Mouse (Mus musculus): ENCODE measurements around the gene Cyb5b. TPM values are rescaled to one million over a fixed set of nuclear protein-coding genes. Genes with fewer than 3 reads are reported as not detected.

The Cyb5b gene
- polyA plus RNA-seq, 1 experiment from 2014 or later: 144 TPM

DNA sequence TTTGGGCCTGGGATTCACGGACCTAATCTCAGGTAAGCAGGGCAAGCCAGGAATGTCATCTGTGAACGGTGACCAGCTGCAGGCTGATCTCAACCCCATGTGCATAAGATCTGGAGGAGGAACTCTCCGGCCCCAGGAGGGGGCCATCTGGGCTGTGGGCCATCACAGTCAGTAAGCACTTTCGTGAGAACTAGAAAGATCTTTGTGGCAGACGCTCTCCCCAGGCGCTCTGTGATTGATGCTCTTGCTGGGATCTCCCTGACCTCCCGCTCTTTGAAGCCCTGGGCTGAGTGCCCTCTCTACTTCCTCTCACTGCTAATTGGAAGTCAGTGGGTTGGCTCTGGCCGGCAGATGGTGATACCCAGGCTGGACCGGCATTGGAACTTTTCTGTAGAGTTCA lies 75.7 kb downstream of the Cyb5b start:
- no peaks in the 10 kb centered on the region for H3K27me3 ChIP-seq (replicated peaks)
- H3K4me2 ChIP-seq (replicated peaks): no peak overlapping the region
- H3K36me3 ChIP-seq: no peaks in the 10 kb centered on the region
- WGBS: 44% methylated on average over 9 of the region's 9 CpGs
- no peak overlapping the region for H3K27ac ChIP-seq
- ATAC-seq: no peak
- no peak overlapping the region for H3K9ac ChIP-seq
- 0 out of 2 replicates have a peak, but pooled peaks cover 4% of the 10 kb centered on the region for H3K4me1 ChIP-seq (replicated peaks)
- no peak overlapping the region for H3K4me3 ChIP-seq (replicated peaks)
- H3K9me3 ChIP-seq: no peaks in the 10 kb centered on the region

- 48% methylated on average over 11 of the region's 11 CpGs for WGBS
- H3K4me2 ChIP-seq (replicated peaks): no peak overlapping the region
- no peak for ATAC-seq
Measured at GRCm38 (mm10) chr8:107227011-107227626, 76.7 kb downstream of the Cyb5b start.

DNA sequence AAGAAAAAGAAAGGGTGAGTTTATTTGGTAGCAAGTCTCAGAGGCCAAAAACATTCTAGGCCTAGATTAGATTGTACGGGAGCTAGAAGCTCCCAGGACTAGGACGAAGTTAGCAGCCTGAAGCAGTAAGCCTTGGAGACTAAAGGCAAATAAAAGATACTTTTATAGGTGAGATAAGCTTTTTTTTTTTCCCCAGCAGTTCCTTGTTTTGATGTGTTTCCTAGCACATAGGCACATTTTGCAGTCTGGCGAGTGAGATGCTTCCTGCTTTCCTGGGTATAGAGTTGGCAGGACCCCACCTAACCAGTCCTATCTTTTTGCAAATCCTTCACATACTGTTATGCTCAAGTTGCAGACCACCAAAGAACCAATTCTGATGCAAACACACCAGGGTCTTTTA lies 82.8 kb downstream of the Cyb5b start:
- H3K9ac ChIP-seq: no peak overlapping the region
- H3K4me1 ChIP-seq (replicated peaks): no peaks in the 10 kb centered on the region
- H3K4me3 ChIP-seq (replicated peaks): no peak overlapping the region
- ATAC-seq: no peak
- H3K36me3 ChIP-seq: no peaks in the 10 kb centered on the region
- H3K27me3 ChIP-seq (replicated peaks): no peaks in the 10 kb centered on the region
- WGBS: 80% methylated on average over 3 of the region's 3 CpGs
- no peak overlapping the region for H3K27ac ChIP-seq
- H3K4me2 ChIP-seq (replicated peaks): no peak overlapping the region
- H3K9me3 ChIP-seq: no peaks in the 10 kb centered on the region

More at GRCm38 (mm10) chr8:107227011-107227626, 76.7 kb downstream of the Cyb5b start:
- Histone ChIP-seq H3K9ac (no peak overlapping the region), H3K27me3 (replicated peaks) (no peaks in the 10 kb centered on the region), H3K27ac (no peak overlapping the region), H3K4me1 (replicated peaks) (0 out of 2 replicates have a peak, but pooled peaks cover 4% of the 10 kb centered on the region), H3K9me3 (no peaks in the 10 kb centered on the region), H3K36me3 (no peaks in the 10 kb centered on the region), H3K4me3 (replicated peaks) (no peak overlapping the region)

DNA sequence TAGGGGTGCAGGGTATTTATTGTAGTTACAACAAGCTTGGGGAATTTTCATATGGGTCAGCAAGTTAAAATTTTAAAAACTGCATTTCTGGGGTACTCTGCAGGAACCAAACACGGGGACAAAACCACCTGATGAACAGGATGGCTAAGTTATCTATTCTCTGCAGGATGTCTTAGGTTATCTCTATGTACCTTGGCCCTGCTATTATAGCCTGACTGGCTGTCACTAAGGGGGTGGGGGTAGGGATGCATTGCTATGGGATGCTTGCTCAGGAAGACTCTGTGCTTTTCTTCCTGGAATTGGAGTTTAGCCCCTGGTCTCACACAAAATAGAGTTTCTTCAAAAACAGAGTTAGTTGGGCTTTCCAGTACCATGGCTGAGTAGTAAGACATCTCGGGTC lies 83.3 kb downstream of the Cyb5b start:
- 59% methylated on average over 2 of the region's 2 CpGs for WGBS
- no peaks in the 10 kb centered on the region for H3K36me3 ChIP-seq
- no peak overlapping the region for H3K4me2 ChIP-seq (replicated peaks)
- no peak overlapping the region for H3K27ac ChIP-seq
- H3K4me1 ChIP-seq (replicated peaks): no peaks in the 10 kb centered on the region
- no peak overlapping the region for H3K4me3 ChIP-seq (replicated peaks)
- no peak overlapping the region for H3K9ac ChIP-seq
- no peaks in the 10 kb centered on the region for H3K27me3 ChIP-seq (replicated peaks)
- no peak for ATAC-seq
- no peaks in the 10 kb centered on the region for H3K9me3 ChIP-seq

Other genes with a start within 250 kb of the Cyb5b start
- 11.3 and 11.4 TPM in 2 replicates for gene Sntb2, start 214.9 kb upstream of the Cyb5b start, polyA plus RNA-seq (2015; fragmentation: Nextera tagmentation; extraction: Ambion mirVana)
- 59.5 and 63.3 TPM in 2 replicates for gene Vps4a, start 119.4 kb upstream of the Cyb5b start, polyA plus RNA-seq (2015; fragmentation: Nextera tagmentation; extraction: Ambion mirVana)
- gene Pdf, start 102.0 kb upstream of the Cyb5b start, polyA plus RNA-seq (2015; fragmentation: Nextera tagmentation; extraction: Ambion mirVana): 52.5 and 54.8 TPM in 2 replicates
- gene Cog8, start 94.0 kb upstream of the Cyb5b start, polyA plus RNA-seq (2015; fragmentation: Nextera tagmentation; extraction: Ambion mirVana): 39.3 and 40.4 TPM in 2 replicates
- gene Nip7, start 93.8 kb upstream of the Cyb5b start, polyA plus RNA-seq (2015; fragmentation: Nextera tagmentation; extraction: Ambion mirVana): 92.5 and 97.3 TPM in 2 replicates
- 34.2 and 73.3 TPM in 2 replicates for gene Tmed6, start 85.0 kb upstream of the Cyb5b start, polyA plus RNA-seq (2015; fragmentation: Nextera tagmentation; extraction: Ambion mirVana)
- 14.8 and 16.4 TPM in 2 replicates for gene Terf2, start 54.1 kb upstream of the Cyb5b start, polyA plus RNA-seq (2015; fragmentation: Nextera tagmentation; extraction: Ambion mirVana)
- 8.6 and 9.0 TPM in 2 replicates for gene Nfat5, start 142.8 kb downstream of the Cyb5b start, polyA plus RNA-seq (2015; fragmentation: Nextera tagmentation; extraction: Ambion mirVana)